28 mouse cellular contexts compared by ENCODE assay signal in the genomic region with DNA sequence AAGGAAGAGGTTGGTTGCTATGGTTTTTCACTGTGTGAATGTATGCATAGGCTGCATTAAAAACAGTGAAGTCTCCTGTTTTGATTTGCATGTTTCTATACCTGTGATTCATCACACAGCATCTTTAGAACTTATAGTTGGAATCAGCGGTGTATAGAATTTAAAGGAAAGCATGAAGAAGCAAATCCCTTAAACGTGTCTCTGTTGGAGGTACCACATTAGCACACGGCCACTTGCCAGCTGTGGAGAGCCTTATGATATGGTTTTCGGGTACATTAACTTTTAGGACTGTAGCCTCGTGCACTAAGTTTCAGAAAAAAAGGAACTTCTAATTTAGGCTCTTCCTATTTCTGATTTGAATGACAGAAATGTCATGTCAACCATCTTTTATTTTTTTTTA. TPM values are rescaled to one million over a fixed set of nuclear protein-coding genes. Genes with fewer than 3 reads are reported as not detected.
DNase-seq lines count a peak whose midpoint lies in the region; ATAC-seq and TF ChIP-seq lines count a peak whose summit lies in the region.
"Had no signal": no experiment of that assay in that cellular context is flagged by ENCODE, and none has a peak within 500 bp of the region (broad histone marks: within the 10 kb centered on the region; RNA-seq: fewer than 3 reads in every experiment).

No protein-coding gene starts in this region.

- H3K9ac ChIP-seq in heart, embryonic 11.5 days (ENCODE audit: low read depth, low read length) = no peak overlapping the region
- H3K9ac ChIP-seq: embryonic facial prominence, embryonic 12.5 days; embryonic facial prominence, embryonic 15.5 days; forebrain, postnatal 0 days; heart, embryonic 12.5 days; heart, embryonic 15.5 days; hindbrain, embryonic 13.5 days; intestine, embryonic 15.5 days had no signal

- H3K4me2 ChIP-seq in heart, embryonic 11.5 days = no peak overlapping the region
- H3K4me2 ChIP-seq: embryonic facial prominence, embryonic 12.5 days; embryonic facial prominence, embryonic 15.5 days; heart, embryonic 12.5 days; heart, embryonic 15.5 days; hindbrain, embryonic 13.5 days; intestine, embryonic 15.5 days had no signal

- ATAC-seq in common myeloid progenitor, adult 5-6 weeks (replicated peaks; ENCODE audit: low read depth, poor library complexity, severe bottlenecking) = 0 out of 2 replicates have a peak, but pooled peaks have one; percentile 40
- peak; percentile 39; the same call in 1 of the 2 replicates for ATAC-seq in neutrophil, adult 5-6 weeks (ENCODE audit: extremely low read depth, insufficient number of reproducible peaks, low FRiP score, poor library complexity, severe bottlenecking)
- no peak for ATAC-seq in heart, embryonic 11.5 days (replicated peaks; ENCODE audit: insufficient number of reproducible peaks, low FRiP score, low TSS enrichment)
- ATAC-seq: forebrain, embryonic 14.5 days; forebrain, postnatal 0 days; hindbrain, embryonic 16.5 days; intestine, embryonic 15.5 days; Patski had no signal

- no peak for TF ChIP-seq POLR2A in spleen, adult 2 months (IDR thresholded peaks at IDR 0.05; ENCODE audit: low read depth, low read length)

- no peaks in the 10 kb centered on the region; the same call in 1 of the 2 replicates for H3K36me3 ChIP-seq in spleen, adult 2 months (ENCODE audit: control insufficient read depth, insufficient read depth, low read length)
- H3K36me3 ChIP-seq in heart, embryonic 11.5 days (ENCODE audit: control insufficient read depth, insufficient read depth, low read length) = peaks cover 3% of the 10 kb centered on the region; the same call in 1 of the 2 replicates

- TF ChIP-seq CTCF in spleen, adult 2 months (IDR thresholded peaks at IDR 0.05; ENCODE audit: extremely low read depth, insufficient read depth, insufficient read length, insufficient replicate concordance) = no peak

- peaks cover 16% of the 10 kb centered on the region for H3K4me1 ChIP-seq in spleen, adult 2 months (ENCODE audit: control insufficient read depth, insufficient read depth, insufficient read length)
- no peaks in the 10 kb centered on the region for H3K4me1 ChIP-seq in heart, embryonic 11.5 days (ENCODE audit: control insufficient read depth, insufficient read depth, low read length)
- H3K4me1 ChIP-seq: embryonic facial prominence, embryonic 12.5 days; embryonic facial prominence, embryonic 15.5 days; heart, embryonic 12.5 days; heart, embryonic 15.5 days; hindbrain, embryonic 10.5 days; hindbrain, embryonic 13.5 days; intestine, embryonic 15.5 days had no signal

- peak overlapping the region; percentile 47; the same call in 1 of the 2 replicates for H3K27ac ChIP-seq in spleen, adult 2 months (ENCODE audit: insufficient read depth, low read length)
- no peak overlapping the region for H3K27ac ChIP-seq in heart, embryonic 11.5 days (ENCODE audit: low read depth, low read length)
- H3K27ac ChIP-seq: embryonic facial prominence, embryonic 12.5 days; embryonic facial prominence, embryonic 15.5 days; heart, embryonic 15.5 days; hindbrain, embryonic 10.5 days; hindbrain, embryonic 13.5 days; intestine, embryonic 15.5 days had no signal

- H3K9me3 ChIP-seq in heart, embryonic 11.5 days (replicated peaks; ENCODE audit: control insufficient read depth, low read length) = no peaks in the 10 kb centered on the region
- H3K9me3 ChIP-seq: embryonic facial prominence, embryonic 12.5 days; embryonic facial prominence, embryonic 15.5 days; G1E; heart, embryonic 12.5 days; heart, embryonic 15.5 days; hindbrain, embryonic 10.5 days; hindbrain, embryonic 13.5 days; intestine, embryonic 15.5 days had no signal

- H3K4me3 ChIP-seq in spleen, adult 2 months (ENCODE audit: extremely low read depth, insufficient read depth, insufficient read length) = no peak overlapping the region
- no peak overlapping the region for H3K4me3 ChIP-seq in heart, embryonic 11.5 days (ENCODE audit: low read depth, low read length)
- H3K4me3 ChIP-seq: embryonic facial prominence, embryonic 12.5 days; embryonic facial prominence, embryonic 15.5 days; heart, embryonic 12.5 days; heart, embryonic 15.5 days; hindbrain, embryonic 10.5 days; hindbrain, embryonic 13.5 days; intestine, embryonic 15.5 days had no signal

- no peaks in the 10 kb centered on the region for H3K27me3 ChIP-seq in spleen, adult 2 months (ENCODE audit: control insufficient read depth, insufficient read depth, low read length)
- no peaks in the 10 kb centered on the region for H3K27me3 ChIP-seq in heart, embryonic 11.5 days (ENCODE audit: control insufficient read depth, insufficient read depth, low read length)
- H3K27me3 ChIP-seq: embryonic facial prominence, embryonic 12.5 days; embryonic facial prominence, embryonic 15.5 days; heart, embryonic 12.5 days; heart, embryonic 15.5 days; hindbrain, embryonic 13.5 days; intestine, embryonic 15.5 days; Patski had no signal

- 35% methylated on average over 5 of the region's 5 CpGs for WGBS in spleen, adult 2 months
- WGBS in heart, embryonic 11.5 days (ENCODE audit: insufficient replicate concordance) = 87% methylated on average over 5 of the region's 5 CpGs

- no peak for DNase-seq in spleen, adult 2 months (ENCODE audit: low read depth in 1 of 2, low spot score in 2 of 2)
- DNase-seq in spleen, postnatal 4 days (ENCODE audit: low spot score in 2 of 2) = no peak
- peak; percentile 28 to 41 for DNase-seq in B cell, adult 2 months
- no peak for DNase-seq in gastrocnemius, adult 8-10 months (ENCODE audit: low spot score in 2 of 2)
- no peak for DNase-seq in kidney, adult 11 months
- DNase-seq: adrenal gland, adult 2 months; adrenal gland, postnatal 14 days; cerebellum, adult 18-20 months; cerebellum, adult 9-10 months; cerebellum, postnatal 14 days; forebrain, postnatal 0 days; gastrocnemius, postnatal 14 days; heart, postnatal 10 days; heart, postnatal 36 days had no signal

RNA-seq across cellular contexts. Expression of a gene that starts 16.8 kb away (rescaled TPM):
- 2.6 and 2.9 TPM in 2 replicates for polyA plus RNA-seq in spleen, adult 2 months (2012; rRNA removed)
- 16.9 and 23.2 TPM in 2 replicates for total RNA-seq in common myeloid progenitor, adult 5-6 weeks (2017)
- 16.1 and 18.5 TPM in 2 replicates for total RNA-seq in neutrophil, adult 5-6 weeks (2017)
- total RNA-seq in gastrocnemius, adult 8-10 months (2022) = 10 to 100 TPM; 17.9 to 23.8 (median 18.8) TPM
- 31.9 and 33.3 TPM in 2 replicates for polyA plus RNA-seq in heart, embryonic 11.5 days (2014; fragmentation: Nextera tagmentation; extraction: Ambion mirVana)

RNA-seq across cellular contexts. Expression of a gene that starts 17.1 kb away (rescaled TPM):
- 1.5 TPM in 2 replicates for polyA plus RNA-seq in spleen, adult 2 months (2012; rRNA removed)
- 44.6 and 73.4 TPM in 2 replicates for total RNA-seq in common myeloid progenitor, adult 5-6 weeks (2017)
- 22.0 and 27.1 TPM in 2 replicates for total RNA-seq in neutrophil, adult 5-6 weeks (2017)
- 10 to 100 TPM; 13.7 to 18.6 (median 14.9) TPM for total RNA-seq in gastrocnemius, adult 8-10 months (2022)
- 19.5 and 20.7 TPM in 2 replicates for polyA plus RNA-seq in heart, embryonic 11.5 days (2014; fragmentation: Nextera tagmentation; extraction: Ambion mirVana)

RNA-seq across cellular contexts. Expression of a gene that starts 49.1 kb away (rescaled TPM):
- polyA plus RNA-seq in spleen, adult 2 months (2012; rRNA removed) = 0.39 and 1.4 TPM in 2 replicates
- total RNA-seq in common myeloid progenitor, adult 5-6 weeks (2017) = 43.4 and 75.9 TPM in 2 replicates
- total RNA-seq in neutrophil, adult 5-6 weeks (2017) = 5.8 and 7.4 TPM in 2 replicates
- 10 to 100 TPM; 11.7 to 16.0 (median 13.1) TPM for total RNA-seq in gastrocnemius, adult 8-10 months (2022)
- polyA plus RNA-seq in heart, embryonic 11.5 days (2014; fragmentation: Nextera tagmentation; extraction: Ambion mirVana) = 20.6 and 20.7 TPM in 2 replicates

Comparison
In these comparisons a context has a peak if more than half of its experiments do, and no peak if none do; other contexts are left out.
1. DNase-seq: peak in B cell, adult 2 months (2 of 2); none in spleen, adult 2 months (0 of 2), spleen, postnatal 4 days (0 of 2), gastrocnemius, adult 8-10 months (0 of 2) and kidney, adult 11 months (single experiment).